Mouse (Mus musculus): ENCODE results near the gene Fbxw2. TPM values are rescaled to one million over a fixed set of nuclear protein-coding genes. Genes with fewer than 3 reads are reported as not detected.
"Not testable (repeated sequence)": the region's sequence is repeated elsewhere in the genome, so short reads cannot be mapped to it uniquely, and the experiment has no call there.

Gene Fbxw2
- polyA plus RNA-seq, 1 experiment from 2014 or later, result 61.0 TPM

DNA sequence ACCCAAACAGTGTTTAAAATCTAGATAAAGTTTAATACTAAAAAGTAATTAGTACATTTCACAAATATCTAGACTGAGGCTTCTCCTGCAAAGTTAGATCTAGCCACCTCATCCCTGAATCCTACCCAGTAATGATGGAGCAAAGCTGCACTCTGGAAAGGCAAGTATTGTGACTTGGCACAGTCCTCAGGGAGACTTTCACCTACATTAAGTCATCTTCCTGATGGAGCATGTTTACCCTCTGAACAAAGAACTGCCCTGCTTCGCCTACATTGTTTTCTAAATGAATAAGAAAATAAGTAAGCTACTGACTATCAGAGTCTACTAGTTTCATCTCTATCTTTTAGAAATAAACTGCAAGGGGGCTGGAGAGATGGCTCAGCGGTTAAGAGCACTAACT lies 7.6 kb downstream of the Fbxw2 start:
- Histone ChIP-seq H3K9me3 (replicated peaks; ENCODE audit: low read length) (no peaks in the 10 kb centered on the region), H3K4me3 (replicated peaks; ENCODE audit: low read depth, low read length) (no peak overlapping the region), H3K36me3 (ENCODE audit: insufficient read depth, low read length) (peaks cover 19% of the 10 kb centered on the region; the same call in 1 of the 2 replicates), H3K4me1 (replicated peaks; ENCODE audit: insufficient read depth, low read length) (no peaks in the 10 kb centered on the region), H3K27me3 (ENCODE audit: insufficient read depth, low read length) (no peaks in the 10 kb centered on the region), H3K4me2 (ENCODE audit: low read length) (no peak overlapping the region), H3K27ac (no peak overlapping the region), H3K9ac (ENCODE audit: low read depth, low read length) (no peak overlapping the region)
- no peak; the same call in 1 of the 2 replicates for TF ChIP-seq CTCF (IDR thresholded peaks at IDR 0.05; ENCODE audit: low read depth)
- ATAC-seq (replicated peaks; ENCODE audit: low FRiP score, low read depth) (no peak), DNase-seq (ENCODE audit: low spot score) (no peak)
- 94% methylated on average over 2 of the region's 2 CpGs for WGBS

- DNase-seq (ENCODE audit: low spot score); H3K4me1 ChIP-seq (replicated peaks; ENCODE audit: insufficient read depth, low read length); H3K9me3 ChIP-seq (replicated peaks; ENCODE audit: low read length); H3K4me2 ChIP-seq (ENCODE audit: low read length); H3K27ac ChIP-seq; H3K27me3 ChIP-seq (ENCODE audit: insufficient read depth, low read length); H3K9ac ChIP-seq (ENCODE audit: low read depth, low read length); ATAC-seq (replicated peaks; ENCODE audit: low FRiP score, low read depth); H3K4me3 ChIP-seq (replicated peaks; ENCODE audit: low read depth, low read length): not testable (repeated sequence)
- WGBS, result 97% methylated on average over 2 of the region's 2 CpGs
- peaks cover 25% of the 10 kb centered on the region for H3K36me3 ChIP-seq (ENCODE audit: insufficient read depth, low read length)
Observed at GRCm38 (mm10) chr2:34815893-34816292, 10.2 kb downstream of the Fbxw2 start.

DNA sequence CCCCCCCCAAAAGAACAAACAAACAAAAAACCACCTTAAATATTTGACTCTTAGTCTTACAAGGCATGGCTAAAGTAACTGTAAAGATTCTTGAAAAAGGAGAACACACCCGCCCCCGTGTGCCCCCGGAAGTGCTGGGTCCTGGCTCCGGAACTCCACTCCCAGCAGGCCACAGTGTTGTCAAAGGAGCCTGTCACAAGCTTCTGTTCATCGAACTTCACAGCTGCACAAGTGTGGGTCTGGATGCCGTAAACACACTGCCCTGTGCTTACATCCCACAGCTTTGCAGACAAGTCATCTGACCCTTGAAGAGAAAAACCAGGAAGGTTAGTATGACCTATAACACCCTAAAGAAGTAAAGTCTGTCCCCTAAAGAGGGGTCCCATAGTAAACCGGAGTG lies 13.4 kb downstream of the Fbxw2 start:
- H3K4me3 ChIP-seq (replicated peaks; ENCODE audit: low read depth, low read length), result no peak overlapping the region
- peaks cover 21% of the 10 kb centered on the region for H3K36me3 ChIP-seq (ENCODE audit: insufficient read depth, low read length)
- WGBS, result 72% methylated on average over 7 of the region's 7 CpGs
- H3K27me3 ChIP-seq (ENCODE audit: insufficient read depth, low read length), result no peaks in the 10 kb centered on the region
- H3K27ac ChIP-seq, result no peak overlapping the region
- DNase-seq (ENCODE audit: low spot score), result no peak
- no peaks in the 10 kb centered on the region for H3K9me3 ChIP-seq (replicated peaks; ENCODE audit: low read length)
- no peak overlapping the region for H3K4me2 ChIP-seq (ENCODE audit: low read length)
- no peak for ATAC-seq (replicated peaks; ENCODE audit: low FRiP score, low read depth)
- H3K9ac ChIP-seq (ENCODE audit: low read depth, low read length), result no peak overlapping the region
- H3K4me1 ChIP-seq (replicated peaks; ENCODE audit: insufficient read depth, low read length), result no peaks in the 10 kb centered on the region
- TF ChIP-seq CTCF (IDR thresholded peaks at IDR 0.05; ENCODE audit: low read depth), result no peak

DNA sequence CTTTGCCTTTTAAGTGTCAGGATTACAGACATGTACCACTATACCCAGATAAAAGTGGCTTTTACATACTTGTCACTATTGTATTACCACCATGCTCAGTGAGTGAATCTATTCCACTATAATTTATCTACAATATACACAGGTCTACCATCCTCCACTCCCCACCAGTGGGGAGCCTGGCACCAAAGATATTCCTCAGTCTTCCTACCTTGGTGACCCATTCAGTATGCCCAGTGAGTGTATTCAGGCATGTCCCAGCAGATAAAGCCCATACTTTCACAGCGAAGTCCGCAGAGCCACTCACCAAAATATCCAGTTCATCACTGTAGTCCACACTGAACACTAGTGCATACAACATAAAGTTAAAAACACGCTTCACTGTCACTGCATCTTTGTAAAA lies 15.3 kb downstream of the Fbxw2 start:
- no peak for TF ChIP-seq CTCF (IDR thresholded peaks at IDR 0.05; ENCODE audit: low read depth)
- H3K4me2 ChIP-seq (ENCODE audit: low read length), result no peak overlapping the region
- peaks cover 27% of the 10 kb centered on the region for H3K36me3 ChIP-seq (ENCODE audit: insufficient read depth, low read length)
- no peaks in the 10 kb centered on the region for H3K27me3 ChIP-seq (ENCODE audit: insufficient read depth, low read length)
- H3K4me3 ChIP-seq (replicated peaks; ENCODE audit: low read depth, low read length), result no peak overlapping the region
- DNase-seq (ENCODE audit: low spot score), result no peak
- H3K27ac ChIP-seq, result no peak overlapping the region
- ATAC-seq (replicated peaks; ENCODE audit: low FRiP score, low read depth), result no peak
- H3K4me1 ChIP-seq (replicated peaks; ENCODE audit: insufficient read depth, low read length), result no peaks in the 10 kb centered on the region; the same call in 1 of the 2 replicates
- 95% methylated on average over 3 of the region's 3 CpGs for WGBS
- H3K9me3 ChIP-seq (replicated peaks; ENCODE audit: low read length), result no peaks in the 10 kb centered on the region
- no peak overlapping the region for H3K9ac ChIP-seq (ENCODE audit: low read depth, low read length)

GRCm38 (mm10) chr2:34809568-34809967 lies 16.5 kb downstream of the Fbxw2 start:
- WGBS, result 100% methylated on average over 1 of the region's 1 CpGs
- Histone ChIP-seq H3K4me3 (replicated peaks; ENCODE audit: low read depth, low read length) (no peak overlapping the region), H3K36me3 (ENCODE audit: insufficient read depth, low read length) (peaks cover 27% of the 10 kb centered on the region), H3K9me3 (replicated peaks; ENCODE audit: low read length) (no peaks in the 10 kb centered on the region), H3K4me2 (ENCODE audit: low read length) (no peak overlapping the region), H3K4me1 (replicated peaks; ENCODE audit: insufficient read depth, low read length) (no peaks in the 10 kb centered on the region; the same call in 1 of the 2 replicates), H3K9ac (ENCODE audit: low read depth, low read length) (no peak overlapping the region), H3K27me3 (ENCODE audit: insufficient read depth, low read length) (no peaks in the 10 kb centered on the region), H3K27ac (no peak overlapping the region)
- ATAC-seq (replicated peaks; ENCODE audit: low FRiP score, low read depth), result no peak
- TF ChIP-seq CTCF (IDR thresholded peaks at IDR 0.05; ENCODE audit: low read depth), result no peak
- no peak for DNase-seq (ENCODE audit: low spot score)

- Histone ChIP-seq H3K36me3 (ENCODE audit: insufficient read depth, low read length) (peaks cover 27% of the 10 kb centered on the region), H3K9me3 (replicated peaks; ENCODE audit: low read length) (no peaks in the 10 kb centered on the region), H3K4me2 (ENCODE audit: low read length) (no peak overlapping the region), H3K4me3 (replicated peaks; ENCODE audit: low read depth, low read length) (no peak overlapping the region), H3K9ac (ENCODE audit: low read depth, low read length) (no peak overlapping the region), H3K27me3 (ENCODE audit: insufficient read depth, low read length) (no peaks in the 10 kb centered on the region), H3K4me1 (replicated peaks; ENCODE audit: insufficient read depth, low read length) (peaks cover 3% of the 10 kb centered on the region; the same call in 1 of the 2 replicates), H3K27ac (no peak overlapping the region)
- ATAC-seq (replicated peaks; ENCODE audit: low FRiP score, low read depth) (no peak), DNase-seq (ENCODE audit: low spot score) (no peak)
- TF ChIP-seq CTCF (IDR thresholded peaks at IDR 0.05; ENCODE audit: low read depth), result no peak
- WGBS, result 65% methylated on average over 2 of the region's 2 CpGs
Observed at GRCm38 (mm10) chr2:34808057-34808456, 18.1 kb downstream of the Fbxw2 start.

GRCm38 (mm10) chr2:34805364-34805950 lies 20.7 kb downstream of the Fbxw2 start:
- Histone ChIP-seq H3K27me3 (ENCODE audit: insufficient read depth, low read length) (no peaks in the 10 kb centered on the region), H3K4me3 (replicated peaks; ENCODE audit: low read depth, low read length) (no peak overlapping the region), H3K9me3 (replicated peaks; ENCODE audit: low read length) (no peaks in the 10 kb centered on the region), H3K4me1 (replicated peaks; ENCODE audit: insufficient read depth, low read length) (peaks cover 4% of the 10 kb centered on the region; the same call in 1 of the 2 replicates), H3K27ac (no peak overlapping the region), H3K36me3 (ENCODE audit: insufficient read depth, low read length) (peaks cover 10% of the 10 kb centered on the region; the same call in 1 of the 2 replicates), H3K4me2 (ENCODE audit: low read length) (no peak overlapping the region), H3K9ac (ENCODE audit: low read depth, low read length) (no peak overlapping the region)
- ATAC-seq (replicated peaks; ENCODE audit: low FRiP score, low read depth), result no peak
- DNase-seq (ENCODE audit: low spot score), result no peak
- TF ChIP-seq CTCF (IDR thresholded peaks at IDR 0.05; ENCODE audit: low read depth), result no peak
- WGBS, result 76% methylated on average over 10 of the region's 10 CpGs
